Mouse (Mus musculus): ENCODE measurements around the gene Arpp19. TPM values are rescaled to one million over a fixed set of nuclear protein-coding genes. Genes with fewer than 3 reads are reported as not detected.

Gene Arpp19
- polyA plus RNA-seq (2015; fragmentation: Nextera tagmentation; extraction: Ambion mirVana): 196 and 229 TPM in 2 replicates

DNA sequence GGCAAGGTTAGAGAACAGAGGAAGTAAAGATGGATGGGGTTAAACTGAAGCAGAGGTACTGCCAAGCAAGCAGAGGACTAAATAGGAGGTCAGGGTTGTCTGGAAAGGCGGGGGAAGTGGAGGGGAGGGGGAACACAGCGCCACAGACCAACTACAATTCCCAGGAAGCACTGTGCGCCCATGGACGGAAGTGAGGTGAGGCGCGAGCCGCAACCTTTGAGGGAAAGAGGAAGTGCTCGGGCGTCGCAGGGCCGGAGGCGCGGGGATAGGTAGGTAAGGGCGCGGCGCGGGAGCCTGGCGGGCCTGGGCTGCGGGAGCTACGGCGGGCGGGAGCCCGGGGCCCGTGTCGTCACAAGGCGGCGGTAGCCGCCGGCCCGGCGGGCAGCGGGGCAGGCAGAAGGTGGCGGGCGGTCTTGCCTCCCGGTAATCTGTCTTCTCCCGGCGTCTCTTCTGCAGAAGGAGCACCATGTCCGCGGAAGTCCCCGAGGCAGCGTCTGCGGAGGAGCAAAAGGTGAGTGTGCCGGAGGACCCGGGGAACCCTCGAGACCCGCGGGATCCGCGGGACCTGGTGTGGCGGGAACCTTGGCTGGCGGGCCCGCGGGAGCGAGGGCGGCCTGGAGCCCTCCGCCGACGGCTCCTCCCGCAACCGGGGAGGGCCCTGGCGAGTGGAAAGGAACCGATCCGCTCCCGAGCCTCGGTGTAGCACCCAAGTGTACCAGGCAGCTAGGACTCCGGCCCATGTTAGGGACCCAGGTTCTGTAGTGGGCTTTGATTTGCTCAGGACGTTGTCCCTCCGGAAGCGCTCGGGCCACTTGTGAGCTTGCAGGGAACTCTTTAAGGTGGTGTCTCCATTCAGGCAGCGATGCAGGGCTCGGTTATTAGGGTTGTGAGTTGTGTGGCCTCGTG, at the start of gene Arpp19:
Gene Arpp19 (plus strand): TSS at position 164 of the 906 bp plus-strand sequence.
- Histone ChIP-seq H3K9ac (peak within 1 kb of the TSS; percentile 90), H3K4me2 (peak within 1 kb of the TSS; percentile 78), H3K9me3 (replicated peaks) (no peaks in the 10 kb centered on the region), H3K4me1 (replicated peaks) (peaks cover 28% of the 10 kb centered on the region), H3K4me3 (replicated peaks) (peak within 1 kb of the TSS; percentile 88), H3K27me3 (no peaks in the 10 kb centered on the region), H3K27ac (peak within 1 kb of the TSS; percentile 76), H3K36me3 (peaks cover 2% of the 10 kb centered on the region; the same call in 1 of the 2 replicates)
- peak; percentile 92 for ATAC-seq (ENCODE audit: low read depth)
- under 1% methylated on average over 72 of the region's 73 CpGs for WGBS (ENCODE audit: insufficient replicate concordance)
- peak; percentile 68 for DNase-seq

GRCm38 (mm10) chr9:74988893-74989460, 48.4 kb upstream of the Arpp19 start:
- no peak overlapping the region for H3K4me3 ChIP-seq (replicated peaks)
- 70% methylated on average over 7 of the region's 7 CpGs for WGBS (ENCODE audit: insufficient replicate concordance)

DNA sequence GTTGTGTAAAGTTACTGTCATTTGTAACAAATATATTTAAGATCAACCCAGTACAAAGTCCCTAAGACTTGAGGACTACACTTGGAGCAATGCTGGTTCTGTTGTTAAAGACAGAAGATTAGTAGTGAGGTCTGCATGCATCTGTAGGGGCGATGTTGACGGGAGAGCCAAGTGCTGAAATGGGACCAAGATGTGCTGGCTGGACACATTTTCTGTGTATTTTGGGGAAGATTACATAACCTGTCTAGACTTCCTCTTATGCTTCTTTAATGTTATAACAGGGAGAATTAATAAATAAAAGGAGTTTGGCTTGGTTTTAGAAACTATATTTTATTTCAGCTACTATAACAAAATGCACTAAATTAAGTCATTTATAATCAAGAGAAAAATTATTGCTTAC, 47.4 kb upstream of the Arpp19 start:
- Histone ChIP-seq H3K27me3 (no peaks in the 10 kb centered on the region), H3K27ac (no peak overlapping the region), H3K9ac (no peak overlapping the region), H3K36me3 (no peaks in the 10 kb centered on the region), H3K4me2 (no peak overlapping the region), H3K4me1 (replicated peaks) (no peaks in the 10 kb centered on the region), H3K9me3 (replicated peaks) (no peaks in the 10 kb centered on the region), H3K4me3 (replicated peaks) (no peak overlapping the region)
- DNase-seq: no peak
- WGBS (ENCODE audit: insufficient replicate concordance): 74% methylated on average over 2 of the region's 2 CpGs
- ATAC-seq (ENCODE audit: low read depth): no peak

More at GRCm38 (mm10) chr9:74988893-74989460, 48.4 kb upstream of the Arpp19 start:
- Histone ChIP-seq H3K9me3 (replicated peaks) (no peaks in the 10 kb centered on the region), H3K27me3 (no peaks in the 10 kb centered on the region), H3K27ac (no peak overlapping the region), H3K4me1 (replicated peaks) (no peaks in the 10 kb centered on the region), H3K9ac (no peak overlapping the region), H3K36me3 (no peaks in the 10 kb centered on the region), H3K4me2 (no peak overlapping the region)
- ATAC-seq (ENCODE audit: low read depth): no peak
- DNase-seq: no peak

DNA sequence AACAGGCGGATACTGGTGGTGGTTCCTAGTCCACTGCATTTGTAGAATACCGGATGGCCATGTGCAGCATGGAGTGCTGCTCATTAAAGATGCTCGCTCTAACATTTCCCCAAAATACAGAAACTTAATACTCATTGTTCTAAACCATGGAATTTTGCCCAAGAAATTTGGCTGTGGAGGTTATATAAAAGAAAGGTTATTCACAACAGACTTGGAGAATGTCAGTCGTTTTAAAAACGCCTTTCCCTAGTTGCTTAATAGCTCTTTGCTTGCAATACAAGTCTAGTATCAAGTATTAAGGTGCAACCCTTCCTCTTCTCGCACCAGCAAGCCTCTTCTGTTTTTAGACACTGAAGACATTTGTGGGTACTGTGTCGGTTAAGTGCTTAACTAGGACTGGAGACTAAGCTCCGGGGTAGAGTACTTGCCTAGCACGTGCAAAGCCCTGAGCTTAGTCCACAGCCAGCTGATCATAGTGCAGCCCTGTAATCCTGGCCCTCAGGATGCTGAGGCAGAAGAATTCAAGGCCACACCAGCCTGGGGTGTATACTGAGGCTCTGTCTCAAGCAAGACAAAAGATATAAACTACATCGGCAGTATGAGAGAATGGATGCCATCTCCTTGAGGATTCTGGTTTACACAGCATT, 42.7 kb upstream of the Arpp19 start:
- no peak for DNase-seq
- Histone ChIP-seq H3K9me3 (replicated peaks) (no peaks in the 10 kb centered on the region), H3K27me3 (no peaks in the 10 kb centered on the region), H3K36me3 (no peaks in the 10 kb centered on the region), H3K4me3 (replicated peaks) (no peak overlapping the region), H3K4me2 (no peak overlapping the region), H3K9ac (no peak overlapping the region), H3K27ac (no peak overlapping the region), H3K4me1 (replicated peaks) (no peaks in the 10 kb centered on the region)
- 68% methylated on average over 10 of the region's 10 CpGs for WGBS (ENCODE audit: insufficient replicate concordance)
- ATAC-seq (ENCODE audit: low read depth): no peak

GRCm38 (mm10) chr9:74996349-74996748, 41.1 kb upstream of the Arpp19 start:
- no peak overlapping the region for H3K9ac ChIP-seq
- 14% methylated on average over 2 of the region's 2 CpGs for WGBS (ENCODE audit: insufficient replicate concordance)
- no peaks in the 10 kb centered on the region for H3K4me1 ChIP-seq (replicated peaks)
- H3K4me3 ChIP-seq (replicated peaks): no peak overlapping the region
- no peak overlapping the region for H3K27ac ChIP-seq
- H3K36me3 ChIP-seq: no peaks in the 10 kb centered on the region
- DNase-seq (no peak), ATAC-seq (ENCODE audit: low read depth) (no peak)
- no peaks in the 10 kb centered on the region for H3K27me3 ChIP-seq
- no peak overlapping the region for H3K4me2 ChIP-seq
- no peaks in the 10 kb centered on the region for H3K9me3 ChIP-seq (replicated peaks)

DNA sequence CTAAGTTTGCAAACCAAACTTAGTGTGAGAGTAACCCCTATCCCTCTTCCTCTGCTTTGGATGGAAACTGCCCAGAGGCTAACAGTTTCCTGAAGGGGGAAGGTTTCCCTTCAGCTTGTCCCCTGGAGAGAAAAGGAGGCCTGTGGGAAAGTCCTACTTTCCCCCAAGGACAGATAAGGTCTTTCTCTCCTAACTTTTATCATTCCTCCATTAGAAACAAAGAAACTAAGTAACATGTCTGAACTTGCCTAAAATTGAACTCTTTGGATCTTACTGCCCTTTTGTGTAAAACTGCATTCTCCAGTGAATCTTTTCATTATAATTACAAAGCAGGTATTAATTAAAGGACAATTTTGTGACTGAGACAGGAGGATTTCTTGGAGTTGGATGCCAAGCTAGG, 39.4 kb upstream of the Arpp19 start:
- Histone ChIP-seq H3K4me1 (replicated peaks) (no peaks in the 10 kb centered on the region), H3K36me3 (no peaks in the 10 kb centered on the region), H3K4me2 (no peak overlapping the region), H3K27ac (no peak overlapping the region), H3K9me3 (replicated peaks) (no peaks in the 10 kb centered on the region), H3K4me3 (replicated peaks) (no peak overlapping the region), H3K9ac (no peak overlapping the region), H3K27me3 (no peaks in the 10 kb centered on the region)
- DNase-seq (no peak), ATAC-seq (ENCODE audit: low read depth) (no peak)

GRCm38 (mm10) chr9:75001006-75001405, 36.4 kb upstream of the Arpp19 start:
- H3K4me2 ChIP-seq: no peak overlapping the region
- no peak for DNase-seq
- no peaks in the 10 kb centered on the region for H3K36me3 ChIP-seq
- no peak overlapping the region for H3K9ac ChIP-seq
- H3K27me3 ChIP-seq: no peaks in the 10 kb centered on the region
- H3K4me1 ChIP-seq (replicated peaks): no peaks in the 10 kb centered on the region
- no peak for ATAC-seq (ENCODE audit: low read depth)
- no peaks in the 10 kb centered on the region for H3K9me3 ChIP-seq (replicated peaks)
- WGBS (ENCODE audit: insufficient replicate concordance): 59% methylated on average over 6 of the region's 6 CpGs
- H3K4me3 ChIP-seq (replicated peaks): no peak overlapping the region
- H3K27ac ChIP-seq: no peak overlapping the region

DNA sequence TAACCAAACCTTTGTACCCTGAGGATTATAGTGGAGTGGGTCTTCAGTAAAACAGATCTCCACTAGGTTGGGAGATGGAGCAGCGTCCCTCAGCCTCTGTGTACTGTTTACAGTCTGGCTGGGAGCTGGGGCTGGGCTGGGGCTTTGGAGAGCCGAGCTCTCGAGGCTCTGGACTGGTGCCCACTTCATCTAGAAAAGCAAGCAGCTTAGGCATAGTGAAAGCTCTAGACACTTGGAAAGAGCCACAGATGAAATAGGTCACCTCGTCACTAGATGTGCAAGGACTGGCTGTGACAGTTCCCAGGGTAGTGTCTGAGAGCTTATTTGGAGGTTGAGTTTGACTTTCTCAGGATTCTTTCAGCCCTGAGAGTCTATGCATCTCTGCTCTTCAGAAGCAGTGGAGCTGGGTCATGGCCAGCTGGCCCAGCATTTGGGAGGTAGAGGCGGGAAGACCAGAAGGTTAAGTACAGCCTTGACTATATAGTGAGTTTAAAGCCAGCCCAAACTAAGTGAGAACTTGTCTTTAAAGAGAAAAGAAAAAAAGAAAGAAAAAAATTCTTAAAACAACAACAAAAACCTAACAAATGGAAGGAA, 35.7 kb upstream of the Arpp19 start:
- Histone ChIP-seq H3K9ac (no peak overlapping the region), H3K9me3 (replicated peaks) (no peaks in the 10 kb centered on the region), H3K36me3 (no peaks in the 10 kb centered on the region), H3K27ac (no peak overlapping the region), H3K4me1 (replicated peaks) (no peaks in the 10 kb centered on the region), H3K27me3 (no peaks in the 10 kb centered on the region), H3K4me3 (replicated peaks) (no peak overlapping the region), H3K4me2 (no peak overlapping the region)
- no peak for ATAC-seq (ENCODE audit: low read depth)
- DNase-seq: no peak
- WGBS (ENCODE audit: insufficient replicate concordance): 63% methylated on average over 5 of the region's 5 CpGs

DNA sequence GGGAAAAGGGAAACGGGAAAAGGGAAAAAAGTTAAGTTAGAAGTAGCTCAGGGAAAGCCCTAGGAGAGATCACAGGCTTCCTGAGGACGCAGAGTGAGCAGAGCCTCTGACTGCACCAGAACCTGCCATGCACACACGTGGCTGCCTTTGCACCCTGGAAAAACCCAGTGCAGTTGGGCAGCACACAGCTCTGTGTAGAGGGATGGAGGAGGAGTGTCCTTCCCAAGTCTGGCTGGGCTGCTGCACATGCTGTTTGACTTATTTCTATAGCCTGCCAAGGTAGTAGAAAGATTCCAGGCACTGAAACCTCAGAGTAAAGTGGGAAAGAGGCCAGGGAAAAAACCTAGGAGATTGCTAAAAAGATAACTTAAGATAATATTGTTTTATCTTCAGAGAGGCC, 35.2 kb upstream of the Arpp19 start:
- Histone ChIP-seq H3K36me3 (no peaks in the 10 kb centered on the region), H3K4me3 (replicated peaks) (no peak overlapping the region), H3K9me3 (replicated peaks) (no peaks in the 10 kb centered on the region), H3K9ac (no peak overlapping the region), H3K4me2 (no peak overlapping the region), H3K27ac (no peak overlapping the region), H3K27me3 (no peaks in the 10 kb centered on the region), H3K4me1 (replicated peaks) (no peaks in the 10 kb centered on the region)
- WGBS (ENCODE audit: insufficient replicate concordance): 49% methylated on average over 3 of the region's 3 CpGs
- no peak for DNase-seq
- ATAC-seq (ENCODE audit: low read depth): no peak

DNA sequence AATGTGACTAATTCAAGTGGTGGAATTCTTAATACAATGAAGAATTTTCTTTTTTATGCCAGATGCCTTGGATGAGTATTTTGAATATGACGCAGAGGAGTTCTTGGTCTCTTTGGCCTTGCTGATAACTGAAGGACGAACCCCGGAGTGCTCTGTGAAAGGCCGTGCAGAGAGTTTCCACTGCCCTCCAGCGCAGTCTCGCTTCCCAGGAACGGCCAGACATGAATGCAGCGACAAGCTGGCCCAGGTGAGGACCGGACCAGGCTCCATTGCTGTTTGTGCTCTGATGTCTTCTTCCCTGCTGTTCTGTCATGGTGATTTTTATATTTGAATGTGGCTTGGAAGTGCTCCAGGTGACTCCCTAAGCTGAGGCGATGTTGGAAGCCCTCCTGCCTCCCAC, 33.2 kb upstream of the Arpp19 start:
- Histone ChIP-seq H3K9ac (no peak overlapping the region), H3K4me2 (no peak overlapping the region), H3K27ac (no peak overlapping the region), H3K4me1 (replicated peaks) (no peaks in the 10 kb centered on the region), H3K27me3 (no peaks in the 10 kb centered on the region), H3K36me3 (no peaks in the 10 kb centered on the region), H3K4me3 (replicated peaks) (no peak overlapping the region), H3K9me3 (replicated peaks) (no peaks in the 10 kb centered on the region)
- 85% methylated on average over 10 of the region's 10 CpGs for WGBS (ENCODE audit: insufficient replicate concordance)
- no peak for ATAC-seq (ENCODE audit: low read depth)
- DNase-seq: no peak

DNA sequence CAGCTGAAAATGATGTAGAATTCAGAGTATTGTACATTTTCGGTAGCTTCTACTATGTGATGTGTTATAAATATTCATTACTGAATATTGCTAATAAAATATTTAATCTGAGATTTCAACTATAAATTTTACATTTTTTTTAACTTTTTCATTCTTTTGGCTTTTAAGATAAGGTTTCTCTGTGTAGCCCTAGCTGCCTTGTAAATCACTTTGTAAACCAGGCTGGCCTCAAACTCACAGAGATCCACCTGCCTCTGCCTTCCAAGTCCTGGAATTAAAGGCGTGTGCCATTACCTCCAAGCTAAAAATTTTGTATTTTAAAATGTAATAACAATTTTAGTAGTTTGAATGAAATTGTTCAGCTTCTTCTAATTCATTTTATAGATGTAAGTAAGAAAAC, 20.8 kb upstream of the Arpp19 start:
- WGBS (ENCODE audit: insufficient replicate concordance): 64% methylated on average over 2 of the region's 2 CpGs
- no peak overlapping the region for H3K4me3 ChIP-seq (replicated peaks)
- no peaks in the 10 kb centered on the region for H3K27me3 ChIP-seq
- H3K9me3 ChIP-seq (replicated peaks): no peaks in the 10 kb centered on the region
- DNase-seq (no peak), ATAC-seq (ENCODE audit: low read depth) (no peak)
- no peaks in the 10 kb centered on the region for H3K36me3 ChIP-seq
- no peak overlapping the region for H3K4me2 ChIP-seq
- H3K9ac ChIP-seq: no peak overlapping the region
- no peaks in the 10 kb centered on the region for H3K4me1 ChIP-seq (replicated peaks)
- H3K27ac ChIP-seq: no peak overlapping the region
